Mouse (Mus musculus) G1E (cell line): ENCODE results near the gene Dus3l.

Experiments used
- CTCF ChIP-seq: IDR thresholded peaks from 2 replicates; pipeline ENCODE4 v1.5.1; 2012; ENCODE audit warnings: low read depth, low read length, inconsistent platforms, mixed read lengths
- GATA1 ChIP-seq: IDR thresholded peaks from 2 replicates; pipeline ENCODE4 v1.6.1; 2012; ENCODE audit warnings: borderline replicate concordance, low read length, inconsistent platforms, mixed read lengths

DNA sequence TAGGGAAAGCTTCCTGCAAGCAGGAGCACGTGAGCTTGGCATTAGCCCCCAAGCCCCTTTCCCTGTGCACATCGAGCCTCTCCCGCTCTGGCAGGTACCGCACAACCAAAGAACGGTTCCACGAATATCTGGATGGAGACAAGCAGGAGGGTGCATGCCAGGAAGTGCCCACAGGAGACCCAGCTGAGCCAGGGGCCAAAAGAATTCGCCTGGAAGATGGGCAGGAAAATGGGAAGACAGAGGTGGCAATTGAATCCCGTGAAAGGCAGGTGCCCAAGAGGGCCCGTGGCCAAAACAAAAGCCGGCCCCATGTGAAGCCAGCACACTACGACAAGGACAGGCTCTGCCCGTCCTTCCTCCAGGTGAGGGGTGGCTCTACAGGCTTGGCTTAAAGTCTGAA is 874 bp downstream of the Dus3l start:
- TF ChIP-seq CTCF (no peak), GATA1 (no peak)
